Mouse (Mus musculus) midbrain, embryonic 13.5 days (tissue): ENCODE measurements at regions not wholly inside any gene's neighbourhood (a gene's known extent, or its start where the extent isn't known, plus 50 kb on each side); places are given as distances from the start of the nearest gene placed in this dataset.

Source experiments
- ATAC-seq: fragments of 200-750 bp; cut with Nextera tagmentation; 2 replicates; pipeline ENCODE4 v1.8.0; 2017; ENCODE audit warnings: mild to moderate bottlenecking, moderate TSS enrichment, moderate library complexity
- H3K27ac ChIP-seq: fragments of 300-500 bp; sonication (generic); 2 replicates; pipeline ENCODE4 v1.5.1; 2015; ENCODE audit warnings: inconsistent platforms, mild to moderate bottlenecking, moderate library complexity
- H3K27me3 ChIP-seq: fragments of 300-500 bp; sonication (generic); 2 replicates; pipeline ENCODE4 v1.6.1; 2015; ENCODE audit warnings: mild to moderate bottlenecking, inconsistent platforms
- H3K36me3 ChIP-seq: fragments of 300-500 bp; sonication (generic); 2 replicates; pipeline ENCODE4 v1.6.1; 2015; ENCODE audit warnings: mild to moderate bottlenecking, inconsistent platforms
- H3K4me1 ChIP-seq: fragments of 300-500 bp; sonication (generic); replicated peaks from 2 replicates; pipeline ENCODE4 v1.6.1; 2015; ENCODE audit warnings: inconsistent platforms
- H3K4me2 ChIP-seq: fragments of 300-500 bp; sonication (generic); replicated peaks from 2 replicates; pipeline ENCODE4 v1.6.1; 2015; ENCODE audit warnings: moderate library complexity, mild to moderate bottlenecking, inconsistent platforms
- H3K4me3 ChIP-seq: fragments of 300-500 bp; sonication (generic); replicated peaks from 2 replicates; pipeline ENCODE4 v1.5.1; 2015; ENCODE audit warnings: mild to moderate bottlenecking, inconsistent platforms
- H3K9ac ChIP-seq: fragments of 300-500 bp; sonication (generic); replicated peaks from 2 replicates; pipeline ENCODE4 v1.6.1; 2015; ENCODE audit warnings: mild to moderate bottlenecking, inconsistent platforms
- H3K9me3 ChIP-seq: fragments of 300-500 bp; sonication (generic); 2 replicates; pipeline ENCODE4 v1.6.1; 2016; ENCODE audit warnings: mild to moderate bottlenecking, inconsistent platforms
- WGBS: fragments of 180-500 bp; shearing (Covaris S2); methylation state at CpG from one replicate; pipeline ENCODE4 v1.1.7; 2015; 5-methylcytosine and 5-hydroxymethylcytosine counted together

- Histone ChIP-seq H3K9me3 (no peaks in the 10 kb centered on the region), H3K4me1 (no peaks in the 10 kb centered on the region), H3K9ac (no peak overlapping the region), H3K27me3 (no peaks in the 10 kb centered on the region), H3K4me2 (no peak overlapping the region), H3K36me3 (no peaks in the 10 kb centered on the region), H3K4me3 (no peak overlapping the region), H3K27ac (no peak overlapping the region)
- WGBS: 86% methylated on average over 3 of the region's 3 CpGs
- ATAC-seq: no peak
Measured at GRCm38 (mm10) chr12:32764271-32764670, 55.1 kb upstream of the Nampt start.

GRCm38 (mm10) chr12:32764747-32765146, 54.6 kb upstream of the Nampt start:
- no peak overlapping the region for H3K9ac ChIP-seq
- no peak for ATAC-seq
- no peaks in the 10 kb centered on the region for H3K4me1 ChIP-seq
- no peaks in the 10 kb centered on the region for H3K27me3 ChIP-seq
- H3K9me3 ChIP-seq: no peaks in the 10 kb centered on the region
- H3K4me3 ChIP-seq: no peak overlapping the region
- H3K27ac ChIP-seq: no peak overlapping the region
- no peaks in the 10 kb centered on the region for H3K36me3 ChIP-seq
- H3K4me2 ChIP-seq: no peak overlapping the region
- 90% methylated on average over 7 of the region's 7 CpGs for WGBS

- no peaks in the 10 kb centered on the region for H3K4me1 ChIP-seq
- no peak overlapping the region for H3K9ac ChIP-seq
- no peaks in the 10 kb centered on the region for H3K36me3 ChIP-seq
- H3K27ac ChIP-seq: no peak overlapping the region
- H3K4me3 ChIP-seq: no peak overlapping the region
- H3K27me3 ChIP-seq: no peaks in the 10 kb centered on the region
- H3K4me2 ChIP-seq: no peak overlapping the region
- H3K9me3 ChIP-seq: no peaks in the 10 kb centered on the region
- ATAC-seq: no peak
Measured at GRCm38 (mm10) chr12:32765861-32766260, 53.5 kb upstream of the Nampt start.

GRCm38 (mm10) chr12:32766575-32766974, 52.8 kb upstream of the Nampt start:
- no peak overlapping the region for H3K4me2 ChIP-seq
- H3K27me3 ChIP-seq: no peaks in the 10 kb centered on the region
- H3K27ac ChIP-seq: no peak overlapping the region
- H3K36me3 ChIP-seq: no peaks in the 10 kb centered on the region
- 83% methylated on average over 3 of the region's 3 CpGs for WGBS
- no peaks in the 10 kb centered on the region for H3K4me1 ChIP-seq
- ATAC-seq: no peak
- no peaks in the 10 kb centered on the region for H3K9me3 ChIP-seq
- no peak overlapping the region for H3K4me3 ChIP-seq
- H3K9ac ChIP-seq: no peak overlapping the region

GRCm38 (mm10) chr12:32767206-32768081, 51.9 kb upstream of the Nampt start:
- no peak overlapping the region for H3K4me3 ChIP-seq
- no peaks in the 10 kb centered on the region for H3K27me3 ChIP-seq
- no peaks in the 10 kb centered on the region for H3K4me1 ChIP-seq
- no peaks in the 10 kb centered on the region for H3K36me3 ChIP-seq
- no peak overlapping the region for H3K4me2 ChIP-seq
- ATAC-seq: no peak
- H3K9ac ChIP-seq: no peak overlapping the region
- WGBS: 94% methylated on average over 7 of the region's 7 CpGs
- no peak overlapping the region for H3K27ac ChIP-seq
- no peaks in the 10 kb centered on the region for H3K9me3 ChIP-seq

- Histone ChIP-seq H3K27ac (no peak overlapping the region), H3K4me2 (no peak overlapping the region), H3K4me3 (no peak overlapping the region), H3K36me3 (no peaks in the 10 kb centered on the region), H3K4me1 (no peaks in the 10 kb centered on the region), H3K27me3 (no peaks in the 10 kb centered on the region), H3K9me3 (no peaks in the 10 kb centered on the region), H3K9ac (no peak overlapping the region)
- ATAC-seq: no peak
- WGBS: 84% methylated on average over 3 of the region's 3 CpGs
Measured at GRCm38 (mm10) chr12:32768082-32768743, 51.1 kb upstream of the Nampt start.

GRCm38 (mm10) chr12:32768744-32769535, 50.4 kb upstream of the Nampt start:
- H3K4me3 ChIP-seq: no peak overlapping the region
- H3K27me3 ChIP-seq: no peaks in the 10 kb centered on the region
- H3K9me3 ChIP-seq: no peaks in the 10 kb centered on the region
- no peaks in the 10 kb centered on the region for H3K36me3 ChIP-seq
- no peak overlapping the region for H3K27ac ChIP-seq
- H3K4me2 ChIP-seq: no peak overlapping the region
- no peaks in the 10 kb centered on the region for H3K4me1 ChIP-seq
- H3K9ac ChIP-seq: no peak overlapping the region
- WGBS: 83% methylated on average over 3 of the region's 3 CpGs
- no peak for ATAC-seq
